Mouse (Mus musculus) lung, postnatal 4 days (tissue): ENCODE data around the gene Ccn2.
A peak's percentile ranks its signal among the peaks of the same experiment; 100 is the strongest.

Experiments used
- DNase-seq, 2 experiments: peaks; one replicate each; pipeline ENCODE4 v3.0.0; 2021

The Ccn2 gene

GRCm38 (mm10) chr10:24595250-24596002, at the start of gene Ccn2:
Ccn2 (plus strand) TSS chr10:24595442.
- DNase-seq: peak; percentile 90 to 94

- no peak for DNase-seq
Measured at GRCm38 (mm10) chr10:24552870-24553269, 42.4 kb upstream of the Ccn2 start.

GRCm38 (mm10) chr10:24554091-24554490, 41.2 kb upstream of the Ccn2 start:
- no peak for DNase-seq

GRCm38 (mm10) chr10:24558366-24558765, 36.9 kb upstream of the Ccn2 start:
- DNase-seq: no peak

GRCm38 (mm10) chr10:24569691-24570420, 25.4 kb upstream of the Ccn2 start:
- no peak for DNase-seq

- no peak for DNase-seq
Measured at GRCm38 (mm10) chr10:24572044-24572960, 22.9 kb upstream of the Ccn2 start.

- no peak for DNase-seq
Measured at GRCm38 (mm10) chr10:24573484-24573883, 21.8 kb upstream of the Ccn2 start.

- DNase-seq: peak in 1 of 2 experiments; percentile 2
Measured at GRCm38 (mm10) chr10:24581076-24581475, 14.2 kb upstream of the Ccn2 start.

- DNase-seq: no peak
Measured at GRCm38 (mm10) chr10:24588824-24589223, 6.4 kb upstream of the Ccn2 start.

- DNase-seq: no peak
Measured at GRCm38 (mm10) chr10:24589238-24589637, 6.0 kb upstream of the Ccn2 start.

- no peak for DNase-seq
Measured at GRCm38 (mm10) chr10:24590546-24590945, 4.7 kb upstream of the Ccn2 start.

GRCm38 (mm10) chr10:24591136-24591535, 4.1 kb upstream of the Ccn2 start:
- peak; percentile 75 to 86 for DNase-seq

GRCm38 (mm10) chr10:24591741-24592140, 3.5 kb upstream of the Ccn2 start:
- peak in 1 of 2 experiments; percentile 16 for DNase-seq

GRCm38 (mm10) chr10:24592318-24592717, 2.9 kb upstream of the Ccn2 start:
- DNase-seq: no peak

GRCm38 (mm10) chr10:24592969-24593368, 2.3 kb upstream of the Ccn2 start:
- no peak for DNase-seq

- DNase-seq: peak in 1 of 2 experiments; percentile 27
Measured at GRCm38 (mm10) chr10:24593556-24593955, 1.7 kb upstream of the Ccn2 start.

GRCm38 (mm10) chr10:24596003-24596868, 994 bp downstream of the Ccn2 start:
- peak; percentile 66 to 69 for DNase-seq

- peak in 1 of 2 experiments; percentile 43 for DNase-seq
Measured at GRCm38 (mm10) chr10:24596869-24597339, 1.7 kb downstream of the Ccn2 start.

- DNase-seq: no peak
Measured at GRCm38 (mm10) chr10:24597789-24598188, 2.5 kb downstream of the Ccn2 start.

- DNase-seq: no peak
Measured at GRCm38 (mm10) chr10:24598693-24599092, 3.5 kb downstream of the Ccn2 start.

GRCm38 (mm10) chr10:24599802-24600201, 4.6 kb downstream of the Ccn2 start:
- no peak for DNase-seq

- DNase-seq: no peak
Measured at GRCm38 (mm10) chr10:24603035-24603434, 7.8 kb downstream of the Ccn2 start.
